Mouse (Mus musculus): ENCODE data around the gene Nhsl2.

- no peak for TF ChIP-seq CTCF (conservative IDR thresholded peaks at IDR 0.05; ENCODE audit: low read length)
- TF ChIP-seq POU5F1 (IDR thresholded peaks at IDR 0.05; ENCODE audit: borderline replicate concordance, low read length), result no peak
- TF ChIP-seq NANOG (IDR thresholded peaks at IDR 0.05; ENCODE audit: borderline replicate concordance, low read length), result no peak
These were observed 123.8 kb downstream of the Nhsl2 start for GRCm38 (mm10) chrX:101973028-101973427.
